Mouse (Mus musculus) embryonic fibroblast, embryonic 13.5 days (primary cell): ENCODE measurements around the gene Fam163a.

Experiments
- CTCF ChIP-seq: IDR thresholded peaks from 2 replicates; pipeline ENCODE4 v1.5.1; 2011; ENCODE audit warnings: mild to moderate bottlenecking, control low read depth, low read length, moderate library complexity, borderline replicate concordance; ENCODE audit not compliant: insufficient read depth
- POLR2A ChIP-seq: IDR thresholded peaks from 2 replicates; pipeline ENCODE4 v1.6.1; 2011; ENCODE audit warnings: low read depth, mild to moderate bottlenecking, control low read depth, low read length, moderate library complexity

DNA sequence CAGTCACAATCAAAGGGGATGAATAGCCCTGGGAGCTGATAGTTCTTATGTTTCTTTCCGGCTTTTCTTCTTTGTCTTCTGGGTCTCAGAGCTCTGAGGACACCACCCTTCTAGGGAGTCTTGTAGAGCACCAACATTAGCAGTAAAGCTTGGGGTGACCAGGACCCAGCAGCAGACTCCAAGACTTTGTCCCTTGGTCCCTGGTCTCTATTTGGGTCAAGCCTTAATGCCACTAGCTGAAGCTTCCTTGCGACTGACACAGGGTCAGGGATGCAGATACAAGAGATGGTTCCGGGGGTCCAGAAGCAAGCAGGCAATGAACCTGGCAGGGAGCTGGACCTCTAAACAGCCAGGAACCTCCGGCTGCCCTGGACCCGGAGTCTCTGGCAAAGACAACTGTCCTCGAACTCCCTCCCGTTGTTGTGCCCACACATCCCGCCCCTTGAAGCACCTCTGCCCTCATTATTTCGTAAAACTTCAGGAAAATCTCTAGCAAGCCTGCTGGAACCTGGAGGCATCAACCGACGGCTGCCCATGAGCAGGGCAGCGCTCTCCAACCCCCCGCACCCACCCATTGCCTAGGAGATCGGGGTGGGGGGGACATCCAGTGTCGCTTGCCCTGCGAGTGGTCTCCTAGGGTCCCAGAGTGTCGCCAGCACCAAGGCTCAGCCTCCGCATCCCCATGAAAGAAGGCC is 718 bp downstream of the Fam163a start:
- TF ChIP-seq CTCF (no peak), POLR2A (no peak)
